ENCODE assay signal across 27 mouse cellular contexts in genomic region chr9:31175346-31175745, GRCm38 (mm10). TPM values are rescaled to one million over a fixed set of nuclear protein-coding genes. Genes with fewer than 3 reads are reported as not detected.
DNase-seq lines count a peak whose midpoint lies in the region; ATAC-seq lines count a peak whose summit lies in the region.
"Had no signal": no experiment of that assay in that cellular context is flagged by ENCODE, and none has a peak within 500 bp of the region (broad histone marks: within the 10 kb centered on the region; RNA-seq: fewer than 3 reads in every experiment).

No protein-coding gene starts in this region.

- H3K27ac ChIP-seq in heart, embryonic 13.5 days (replicated peaks): peak overlapping the region; percentile 88; the same call in 1 of the 2 replicates
- no peak overlapping the region for H3K27ac ChIP-seq in midbrain, embryonic 11.5 days (ENCODE audit: low read depth, low read length)
- H3K27ac ChIP-seq in midbrain, embryonic 13.5 days: no peak overlapping the region
- no peak overlapping the region for H3K27ac ChIP-seq in stomach, embryonic 15.5 days
- H3K27ac ChIP-seq: embryonic facial prominence, embryonic 10.5 days; embryonic facial prominence, embryonic 15.5 days; liver, embryonic 12.5 days had no signal

- no peaks in the 10 kb centered on the region for H3K9me3 ChIP-seq in heart, embryonic 13.5 days
- no peaks in the 10 kb centered on the region for H3K9me3 ChIP-seq in midbrain, embryonic 11.5 days (ENCODE audit: control insufficient read depth, low read length)
- H3K9me3 ChIP-seq in midbrain, embryonic 13.5 days: no peaks in the 10 kb centered on the region
- H3K9me3 ChIP-seq in stomach, embryonic 15.5 days: no peaks in the 10 kb centered on the region
- H3K9me3 ChIP-seq: embryonic facial prominence, embryonic 10.5 days; embryonic facial prominence, embryonic 15.5 days; heart, embryonic 12.5 days; liver, embryonic 12.5 days; megakaryocyte, embryonic 14.5 days had no signal

- no peak for DNase-seq in heart, postnatal 4 days
- peak; percentile 64 for DNase-seq in midbrain, embryonic 11.5 days (ENCODE audit: low spot score, missing footprints)
- DNase-seq in adrenal gland, postnatal 36 days: no peak
- DNase-seq: adrenal gland, adult 2 months; B cell, adult 2 months; cerebellum, adult 8-10 months; cerebellum, postnatal 25 days; kidney, postnatal 14 days; left cerebral cortex, postnatal 4 days; liver, postnatal 0 days; lung, postnatal 36 days; midbrain, embryonic 14.5 days; retina, postnatal 1 day; right cerebral cortex, postnatal 14 days; thymus, adult 2 months; thymus, postnatal 36 days had no signal

- H3K9ac ChIP-seq in heart, embryonic 13.5 days: no peak overlapping the region
- H3K9ac ChIP-seq in midbrain, embryonic 11.5 days (ENCODE audit: low read length): no peak overlapping the region
- H3K9ac ChIP-seq in midbrain, embryonic 13.5 days (replicated peaks): no peak overlapping the region
- no peak overlapping the region for H3K9ac ChIP-seq in stomach, embryonic 15.5 days
- H3K9ac ChIP-seq: embryonic facial prominence, embryonic 15.5 days; heart, embryonic 12.5 days; hindbrain, embryonic 14.5 days; liver, embryonic 12.5 days; liver, postnatal 0 days had no signal

- H3K4me1 ChIP-seq in heart, embryonic 13.5 days: peaks cover 56% of the 10 kb centered on the region
- no peaks in the 10 kb centered on the region for H3K4me1 ChIP-seq in midbrain, embryonic 11.5 days (ENCODE audit: control insufficient read depth, insufficient read depth, low read length)
- H3K4me1 ChIP-seq in midbrain, embryonic 13.5 days (replicated peaks): 0 out of 2 replicates have a peak, but pooled peaks cover 7% of the 10 kb centered on the region
- H3K4me1 ChIP-seq in stomach, embryonic 15.5 days: peaks cover 6% of the 10 kb centered on the region
- H3K4me1 ChIP-seq: embryonic facial prominence, embryonic 10.5 days had no signal

- H3K4me3 ChIP-seq in heart, embryonic 13.5 days: no peak overlapping the region
- H3K4me3 ChIP-seq in midbrain, embryonic 11.5 days (ENCODE audit: low read depth, low read length): no peak overlapping the region
- H3K4me3 ChIP-seq in midbrain, embryonic 13.5 days (replicated peaks): no peak overlapping the region
- no peak overlapping the region for H3K4me3 ChIP-seq in stomach, embryonic 15.5 days (replicated peaks)
- H3K4me3 ChIP-seq: embryonic facial prominence, embryonic 10.5 days; embryonic facial prominence, embryonic 15.5 days; heart, embryonic 12.5 days; liver, embryonic 12.5 days; megakaryocyte, embryonic 14.5 days had no signal

- ATAC-seq in heart, embryonic 13.5 days (ENCODE audit: extremely low read depth, insufficient number of reproducible peaks, low FRiP score, low TSS enrichment): no peak
- no peak for ATAC-seq in midbrain, embryonic 11.5 days (ENCODE audit: low FRiP score)
- ATAC-seq in midbrain, embryonic 13.5 days: no peak
- peak; percentile 23; the same call in 1 of the 2 replicates for ATAC-seq in stomach, embryonic 15.5 days (ENCODE audit: insufficient read depth, low FRiP score, low read depth)
- ATAC-seq: activated CD4-positive, CD25-positive, alpha-beta regulatory T cell, adult 4 months; liver, embryonic 12.5 days; liver, postnatal 0 days had no signal

- H3K27me3 ChIP-seq in heart, embryonic 13.5 days (replicated peaks): no peaks in the 10 kb centered on the region
- H3K27me3 ChIP-seq in midbrain, embryonic 11.5 days (ENCODE audit: control insufficient read depth, insufficient read depth, low read length): no peaks in the 10 kb centered on the region
- H3K27me3 ChIP-seq in midbrain, embryonic 13.5 days: no peaks in the 10 kb centered on the region
- no peaks in the 10 kb centered on the region for H3K27me3 ChIP-seq in stomach, embryonic 15.5 days (replicated peaks)
- H3K27me3 ChIP-seq: embryonic facial prominence, embryonic 15.5 days; heart, embryonic 12.5 days; liver, embryonic 12.5 days had no signal

- 37% methylated on average over 6 of the region's 6 CpGs for WGBS in heart, embryonic 13.5 days
- 90% methylated on average over 6 of the region's 6 CpGs for WGBS in midbrain, embryonic 11.5 days
- 95% methylated on average over 6 of the region's 6 CpGs for WGBS in midbrain, embryonic 13.5 days
- WGBS in stomach, embryonic 15.5 days: 80% methylated on average over 6 of the region's 6 CpGs

- no peak overlapping the region for H3K4me2 ChIP-seq in heart, embryonic 13.5 days
- H3K4me2 ChIP-seq in midbrain, embryonic 11.5 days: no peak overlapping the region
- H3K4me2 ChIP-seq in midbrain, embryonic 13.5 days (replicated peaks): no peak overlapping the region
- no peak overlapping the region for H3K4me2 ChIP-seq in stomach, embryonic 15.5 days
- H3K4me2 ChIP-seq: embryonic facial prominence, embryonic 15.5 days; heart, embryonic 12.5 days; hindbrain, embryonic 14.5 days; liver, embryonic 12.5 days had no signal

- peaks cover 37% of the 10 kb centered on the region for H3K36me3 ChIP-seq in heart, embryonic 13.5 days
- 0 out of 2 replicates have a peak, but pooled peaks cover 4% of the 10 kb centered on the region for H3K36me3 ChIP-seq in midbrain, embryonic 11.5 days (ENCODE audit: control insufficient read depth, insufficient read depth, low read length)
- peaks cover 25% of the 10 kb centered on the region for H3K36me3 ChIP-seq in midbrain, embryonic 13.5 days
- peaks cover 10% of the 10 kb centered on the region; the same call in 1 of the 2 replicates for H3K36me3 ChIP-seq in stomach, embryonic 15.5 days

RNA-seq across cellular contexts. Expression of gene Aplp2, which starts 36.3 kb away (rescaled TPM):
- 292 and 311 TPM in 2 replicates for polyA plus RNA-seq in heart, embryonic 13.5 days (2015; fragmentation: Nextera tagmentation; extraction: Ambion mirVana)
- 100 to 1,000 TPM; 311 to 312 TPM for total RNA-seq in heart, postnatal 4 days (2021)
- polyA plus RNA-seq in midbrain, embryonic 11.5 days (2014; fragmentation: Nextera tagmentation; extraction: Ambion mirVana): 233 and 256 TPM in 2 replicates
- 233 and 270 TPM in 2 replicates for polyA plus RNA-seq in midbrain, embryonic 13.5 days (2015; fragmentation: Nextera tagmentation; extraction: Ambion mirVana)
- 279 and 284 TPM in 2 replicates for polyA plus RNA-seq in stomach, embryonic 15.5 days (2015; fragmentation: Nextera tagmentation; extraction: Ambion mirVana)
- 100 to 1,000 TPM; 600 to 666 TPM for total RNA-seq in adrenal gland, postnatal 36 days (2021)

RNA-seq across cellular contexts. Expression of gene St14, which starts 43.7 kb away (rescaled TPM):
- 2.5 and 2.9 TPM in 2 replicates for polyA plus RNA-seq in heart, embryonic 13.5 days (2015; fragmentation: Nextera tagmentation; extraction: Ambion mirVana)
- under 1 TPM; 0.52 to 0.65 TPM for total RNA-seq in heart, postnatal 4 days (2021)
- 0.54 and 0.60 TPM in 2 replicates for polyA plus RNA-seq in midbrain, embryonic 11.5 days (2014; fragmentation: Nextera tagmentation; extraction: Ambion mirVana)
- polyA plus RNA-seq in midbrain, embryonic 13.5 days (2015; fragmentation: Nextera tagmentation; extraction: Ambion mirVana): 0.50 and 0.57 TPM in 2 replicates
- polyA plus RNA-seq in stomach, embryonic 15.5 days (2015; fragmentation: Nextera tagmentation; extraction: Ambion mirVana): 61.4 and 71.8 TPM in 2 replicates
- under 1 TPM; 0.43 to 0.99 TPM for total RNA-seq in adrenal gland, postnatal 36 days (2021)
- total RNA-seq: gastrocnemius, adult 8-10 months had no signal

Comparison
In these comparisons a context has a peak if more than half of its experiments do, and no peak if none do; other contexts are left out.
1. RNA of gene St14, which starts 43.7 kb away (polyA plus RNA-seq): 61.4 to 71.8 TPM in stomach, embryonic 15.5 days; 2.5 to 2.9 TPM in heart, embryonic 13.5 days, 0.54 to 0.60 TPM in midbrain, embryonic 11.5 days and 0.50 to 0.57 TPM in midbrain, embryonic 13.5 days; every median in the first group is over 10 times any median in the second.